Mouse (Mus musculus): ENCODE results near the gene Gab2. TPM values are rescaled to one million over a fixed set of nuclear protein-coding genes. Genes with fewer than 3 reads are reported as not detected.

Gene Gab2
- polyA plus RNA-seq, 1 experiment from 2014 or later: 8.8 TPM

GRCm38 (mm10) chr7:97340907-97341849 lies 259.8 kb downstream of the Gab2 start:
- DNase-seq (ENCODE audit: low read depth, low spot score) (no peak), ATAC-seq (no peak)
- in situ Hi-C loops (cut with MboI; ENCODE audit: low pct_unique_long_range_greater_than_20kb): no loop called here
- ChIA-PET POLR2A (no interaction called here), CTCF (no interaction called here)
- TF ChIP-seq CTCF (IDR thresholded peaks at IDR 0.05): no peak
- no peaks in the 10 kb centered on the region for H3K27me3 ChIP-seq

- no peak for ATAC-seq
- CTCF ChIA-PET: interaction anchor here (0.9 to 1.3 kb wide), 2 partner anchors 9 to 13 kb away, joined by 3 to 4 read pairs; no protein-coding TSS in a partner anchor
These were observed 261.6 kb downstream of the Gab2 start for GRCm38 (mm10) chr7:97342961-97343360.

GRCm38 (mm10) chr7:97344655-97345054 lies 263.3 kb downstream of the Gab2 start:
- no peak for ATAC-seq
- CTCF ChIA-PET: no interaction called here
- in situ Hi-C loops (cut with MboI; ENCODE audit: low pct_unique_long_range_greater_than_20kb): no loop called here
- no peak for DNase-seq (ENCODE audit: low read depth, low spot score)
- no peak for TF ChIP-seq CTCF (IDR thresholded peaks at IDR 0.05)
- POLR2A ChIA-PET: no interaction called here
- no peaks in the 10 kb centered on the region for H3K27me3 ChIP-seq

More at GRCm38 (mm10) chr7:97342961-97343360, 261.6 kb downstream of the Gab2 start:
- no peak for TF ChIP-seq CTCF (IDR thresholded peaks at IDR 0.05)
- in situ Hi-C loops (cut with MboI; ENCODE audit: low pct_unique_long_range_greater_than_20kb): no loop called here
- H3K27me3 ChIP-seq: no peaks in the 10 kb centered on the region
- POLR2A ChIA-PET: interaction anchor here (0.6 to 1.3 kb wide), 2 partner anchors 18 to 194 kb away, joined by 4 to 5 read pairs; no protein-coding TSS in a partner anchor
- DNase-seq (ENCODE audit: low read depth, low spot score): no peak

GRCm38 (mm10) chr7:97345229-97345871 lies 264.0 kb downstream of the Gab2 start:
- DNase-seq (ENCODE audit: low read depth, low spot score) (no peak), ATAC-seq (no peak)
- H3K27me3 ChIP-seq: no peaks in the 10 kb centered on the region
- ChIA-PET POLR2A (no interaction called here), CTCF (interaction anchor here (1.1 kb wide), 1 partner anchor 15 kb away, joined by 3 read pairs; no protein-coding TSS in a partner anchor)
- TF ChIP-seq CTCF (IDR thresholded peaks at IDR 0.05): no peak
- in situ Hi-C loops (cut with MboI; ENCODE audit: low pct_unique_long_range_greater_than_20kb): no loop called here

- no peak for TF ChIP-seq CTCF (IDR thresholded peaks at IDR 0.05)
- H3K27me3 ChIP-seq: no peaks in the 10 kb centered on the region
- DNase-seq (ENCODE audit: low read depth, low spot score) (no peak), ATAC-seq (no peak)
- CTCF ChIA-PET: interaction anchor here (1.1 kb wide), 1 partner anchor 14 kb away, joined by 3 read pairs; no protein-coding TSS in a partner anchor
- POLR2A ChIA-PET: no interaction called here
- in situ Hi-C loops (cut with MboI; ENCODE audit: low pct_unique_long_range_greater_than_20kb): no loop called here
These were observed 264.9 kb downstream of the Gab2 start for GRCm38 (mm10) chr7:97346111-97346821.

GRCm38 (mm10) chr7:97346822-97347166 lies 265.4 kb downstream of the Gab2 start:
- DNase-seq (ENCODE audit: low read depth, low spot score): no peak
- ChIA-PET CTCF (interaction anchor here (1.1 kb wide), 1 partner anchor 14 kb away, joined by 3 read pairs; no protein-coding TSS in a partner anchor), POLR2A (no interaction called here)
- TF ChIP-seq CTCF (IDR thresholded peaks at IDR 0.05): no peak
- no peak for ATAC-seq
- no peaks in the 10 kb centered on the region for H3K27me3 ChIP-seq
- in situ Hi-C loops (cut with MboI; ENCODE audit: low pct_unique_long_range_greater_than_20kb): no loop called here

- ChIA-PET CTCF (no interaction called here), POLR2A (no interaction called here)
- in situ Hi-C loops (cut with MboI; ENCODE audit: low pct_unique_long_range_greater_than_20kb): no loop called here
- no peak for DNase-seq (ENCODE audit: low read depth, low spot score)
- no peak for ATAC-seq
- TF ChIP-seq CTCF (IDR thresholded peaks at IDR 0.05): no peak
- no peaks in the 10 kb centered on the region for H3K27me3 ChIP-seq
These were observed 266.1 kb downstream of the Gab2 start for GRCm38 (mm10) chr7:97347464-97347863.

- CTCF ChIA-PET: no interaction called here
- ATAC-seq (no peak), DNase-seq (ENCODE audit: low read depth, low spot score) (no peak)
- no peak for TF ChIP-seq CTCF (IDR thresholded peaks at IDR 0.05)
- in situ Hi-C loops (cut with MboI; ENCODE audit: low pct_unique_long_range_greater_than_20kb): no loop called here
- no peaks in the 10 kb centered on the region for H3K27me3 ChIP-seq
- POLR2A ChIA-PET: no interaction called here
These were observed 266.9 kb downstream of the Gab2 start for GRCm38 (mm10) chr7:97348318-97348717.

- no peaks in the 10 kb centered on the region for H3K27me3 ChIP-seq
- DNase-seq (ENCODE audit: low read depth, low spot score) (no peak), ATAC-seq (no peak)
- ChIA-PET POLR2A (no interaction called here), CTCF (no interaction called here)
- TF ChIP-seq CTCF (IDR thresholded peaks at IDR 0.05): no peak
- in situ Hi-C loops (cut with MboI; ENCODE audit: low pct_unique_long_range_greater_than_20kb): no loop called here
These were observed 267.4 kb downstream of the Gab2 start for GRCm38 (mm10) chr7:97348836-97349235.

GRCm38 (mm10) chr7:97349438-97349837 lies 268.1 kb downstream of the Gab2 start:
- H3K27me3 ChIP-seq: no peaks in the 10 kb centered on the region
- CTCF ChIA-PET: no interaction called here
- no peak for ATAC-seq
- no peak for DNase-seq (ENCODE audit: low read depth, low spot score)
- no peak for TF ChIP-seq CTCF (IDR thresholded peaks at IDR 0.05)
- in situ Hi-C loops (cut with MboI; ENCODE audit: low pct_unique_long_range_greater_than_20kb): no loop called here
- POLR2A ChIA-PET: interaction anchor here (0.6 kb wide), 1 partner anchor 987 kb away, joined by 3 read pairs; no protein-coding TSS in a partner anchor
